Mouse (Mus musculus) olfactory bulb, adult 2 months (tissue): ENCODE data around the gene Nacad.

ENCODE experiments used
- CTCF ChIP-seq: fragments of 200-500 bp; IDR thresholded peaks from 2 replicates; pipeline ENCODE4 v1.5.1; 2012; ENCODE audit warnings: low read depth, mild to moderate bottlenecking, low read length, moderate library complexity; ENCODE audit not compliant: insufficient read depth
- POLR2A ChIP-seq: fragments of 200-500 bp; IDR thresholded peaks from 2 replicates; pipeline ENCODE4 v1.6.1; 2012; ENCODE audit warnings: mild to moderate bottlenecking, low read depth, low read length, moderate library complexity; ENCODE audit not compliant: insufficient read depth

GRCm38 (mm10) chr11:6604604-6604936 lies 1.3 kb downstream of the Nacad start:
- no peak for TF ChIP-seq POLR2A
- TF ChIP-seq CTCF: no peak
